Mouse (Mus musculus): ENCODE measurements around the gene Cct8l1. TPM values are rescaled to one million over a fixed set of nuclear protein-coding genes. Genes with fewer than 3 reads are reported as not detected.

Gene Cct8l1
- polyA plus RNA-seq, 1 experiment from 2014 or later = 0.09 TPM

DNA sequence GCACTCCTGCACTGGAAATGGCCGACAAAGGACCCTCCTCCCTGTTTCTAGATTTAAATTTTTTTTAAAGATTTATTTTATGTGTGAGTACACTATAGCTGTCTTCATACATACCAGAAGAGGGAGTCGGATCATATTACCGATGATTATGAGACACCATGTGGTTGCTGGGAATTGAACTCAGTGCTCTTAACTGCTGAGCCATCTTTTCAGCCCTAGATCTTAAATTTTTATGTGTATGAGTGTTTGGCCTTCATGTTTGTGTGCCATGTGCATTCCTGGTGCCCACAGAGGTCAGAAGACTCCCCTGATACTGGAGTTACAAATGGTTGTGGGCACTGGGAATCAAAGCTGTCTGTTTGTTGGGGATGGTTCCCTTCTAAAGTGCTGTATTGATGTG, 25.1 kb downstream of the Cct8l1 start:
- H3K4me3 ChIP-seq (ENCODE audit: low read depth, low read length) = no peak overlapping the region
- TF ChIP-seq CTCF (IDR thresholded peaks at IDR 0.05; ENCODE audit: low read depth) = no peak

DNA sequence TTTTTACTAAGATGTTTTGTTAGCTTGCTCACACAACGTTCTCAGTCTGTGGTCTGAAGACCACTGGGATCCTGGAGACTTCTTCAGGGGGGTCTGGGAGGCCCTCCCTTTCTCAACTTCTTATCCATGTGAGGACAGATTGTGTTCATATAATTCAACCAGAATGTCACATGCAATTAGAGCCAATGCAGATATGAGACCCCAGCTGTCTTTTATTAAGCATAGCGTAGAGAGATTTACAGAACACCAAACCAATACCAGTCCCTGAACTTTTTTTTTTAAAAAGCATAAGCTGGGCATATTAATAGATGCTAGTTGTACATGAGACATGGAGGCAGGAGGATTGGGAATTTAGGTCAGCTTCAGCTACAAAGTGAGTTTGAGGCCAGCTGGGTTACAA, 25.8 kb downstream of the Cct8l1 start:
- H3K4me1 ChIP-seq (replicated peaks; ENCODE audit: control insufficient read depth, insufficient read depth, low read length) = no peaks in the 10 kb centered on the region
- no peak overlapping the region for H3K4me3 ChIP-seq (ENCODE audit: low read depth, low read length)
- no peaks in the 10 kb centered on the region for H3K9me3 ChIP-seq (ENCODE audit: control insufficient read depth)
- no peak for TF ChIP-seq CTCF (IDR thresholded peaks at IDR 0.05; ENCODE audit: low read depth)
- 64% methylated on average over 2 of the region's 2 CpGs for WGBS
- no peaks in the 10 kb centered on the region for H3K27me3 ChIP-seq (replicated peaks; ENCODE audit: control insufficient read depth, insufficient read depth, low read length)
- no peak overlapping the region for H3K27ac ChIP-seq (ENCODE audit: low read depth, low read length)
- ATAC-seq = no peak
- no peaks in the 10 kb centered on the region for H3K36me3 ChIP-seq (ENCODE audit: control insufficient read depth, insufficient read depth)
- no peak overlapping the region for H3K4me2 ChIP-seq (replicated peaks; ENCODE audit: low read depth)
- H3K9ac ChIP-seq (ENCODE audit: low read depth, low read length) = no peak overlapping the region

More for the DNA sequence above, 25.1 kb downstream of the Cct8l1 start:
- no peaks in the 10 kb centered on the region for H3K36me3 ChIP-seq (ENCODE audit: control insufficient read depth, insufficient read depth)
- H3K27me3 ChIP-seq (replicated peaks; ENCODE audit: control insufficient read depth, insufficient read depth, low read length) = no peaks in the 10 kb centered on the region
- H3K4me2 ChIP-seq (replicated peaks; ENCODE audit: low read depth) = no peak overlapping the region
- no peak for ATAC-seq
- H3K9ac ChIP-seq (ENCODE audit: low read depth, low read length) = no peak overlapping the region
- H3K27ac ChIP-seq (ENCODE audit: low read depth, low read length) = no peak overlapping the region
- WGBS = 67% methylated on average over 3 of the region's 3 CpGs
- H3K9me3 ChIP-seq (ENCODE audit: control insufficient read depth) = no peaks in the 10 kb centered on the region
- H3K4me1 ChIP-seq (replicated peaks; ENCODE audit: control insufficient read depth, insufficient read depth, low read length) = no peaks in the 10 kb centered on the region

DNA sequence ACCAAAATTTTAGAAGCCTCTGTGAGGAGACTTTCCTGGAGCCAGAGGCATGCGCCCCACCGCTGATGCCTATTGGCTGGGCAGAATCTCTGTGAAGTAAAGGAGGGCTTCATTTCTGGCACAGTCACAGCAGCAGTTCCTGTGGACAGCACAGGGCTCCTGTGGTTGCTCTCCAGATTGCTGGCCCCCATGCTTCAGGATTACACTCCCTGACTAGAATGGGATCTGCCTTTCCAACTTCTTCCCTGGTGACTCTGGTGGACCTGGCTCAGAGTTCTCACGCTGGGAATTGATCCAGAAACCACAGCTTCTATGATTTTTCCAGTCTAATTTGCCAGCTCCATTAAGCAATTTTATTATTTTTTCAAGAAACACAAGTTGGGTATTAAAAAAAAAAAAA, 28.2 kb downstream of the Cct8l1 start:
- no peak overlapping the region for H3K4me3 ChIP-seq (ENCODE audit: low read depth, low read length)
- no peak overlapping the region for H3K4me2 ChIP-seq (replicated peaks; ENCODE audit: low read depth)
- H3K36me3 ChIP-seq (ENCODE audit: control insufficient read depth, insufficient read depth) = no peaks in the 10 kb centered on the region
- ATAC-seq = no peak
- TF ChIP-seq CTCF (IDR thresholded peaks at IDR 0.05; ENCODE audit: low read depth) = no peak
- H3K9me3 ChIP-seq (ENCODE audit: control insufficient read depth) = no peaks in the 10 kb centered on the region
- no peaks in the 10 kb centered on the region for H3K27me3 ChIP-seq (replicated peaks; ENCODE audit: control insufficient read depth, insufficient read depth, low read length)
- 89% methylated on average over 3 of the region's 3 CpGs for WGBS
- H3K4me1 ChIP-seq (replicated peaks; ENCODE audit: control insufficient read depth, insufficient read depth, low read length) = no peaks in the 10 kb centered on the region
- no peak overlapping the region for H3K9ac ChIP-seq (ENCODE audit: low read depth, low read length)
- no peak overlapping the region for H3K27ac ChIP-seq (ENCODE audit: low read depth, low read length)

DNA sequence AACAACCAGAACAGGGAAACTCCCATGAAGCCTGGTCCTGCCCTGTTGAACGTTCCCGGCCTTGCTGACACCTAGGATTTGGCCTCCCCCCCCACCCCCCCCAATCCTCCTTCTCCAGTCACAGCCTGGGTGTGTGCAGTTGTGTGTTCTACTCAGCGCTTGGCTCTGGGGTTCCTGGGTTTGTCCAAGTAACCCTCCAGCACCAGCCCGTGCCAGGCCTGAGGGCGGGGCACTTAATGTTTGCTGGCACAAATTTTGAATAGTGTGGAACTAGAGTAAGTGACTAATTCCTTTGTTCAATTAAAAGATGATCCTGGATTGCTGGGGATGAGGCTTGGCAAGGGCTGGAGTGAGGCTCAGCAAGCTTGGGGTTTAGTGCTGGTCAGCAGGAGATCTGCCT, 28.7 kb downstream of the Cct8l1 start:
- H3K4me1 ChIP-seq (replicated peaks; ENCODE audit: control insufficient read depth, insufficient read depth, low read length) = no peaks in the 10 kb centered on the region
- H3K9me3 ChIP-seq (ENCODE audit: control insufficient read depth) = no peaks in the 10 kb centered on the region
- no peak overlapping the region for H3K4me3 ChIP-seq (ENCODE audit: low read depth, low read length)
- no peak overlapping the region for H3K4me2 ChIP-seq (replicated peaks; ENCODE audit: low read depth)
- no peak for TF ChIP-seq CTCF (IDR thresholded peaks at IDR 0.05; ENCODE audit: low read depth)
- no peak for ATAC-seq
- H3K27ac ChIP-seq (ENCODE audit: low read depth, low read length) = no peak overlapping the region
- H3K27me3 ChIP-seq (replicated peaks; ENCODE audit: control insufficient read depth, insufficient read depth, low read length) = no peaks in the 10 kb centered on the region
- 76% methylated on average over 5 of the region's 5 CpGs for WGBS
- H3K9ac ChIP-seq (ENCODE audit: low read depth, low read length) = no peak overlapping the region
- no peaks in the 10 kb centered on the region for H3K36me3 ChIP-seq (ENCODE audit: control insufficient read depth, insufficient read depth)

DNA sequence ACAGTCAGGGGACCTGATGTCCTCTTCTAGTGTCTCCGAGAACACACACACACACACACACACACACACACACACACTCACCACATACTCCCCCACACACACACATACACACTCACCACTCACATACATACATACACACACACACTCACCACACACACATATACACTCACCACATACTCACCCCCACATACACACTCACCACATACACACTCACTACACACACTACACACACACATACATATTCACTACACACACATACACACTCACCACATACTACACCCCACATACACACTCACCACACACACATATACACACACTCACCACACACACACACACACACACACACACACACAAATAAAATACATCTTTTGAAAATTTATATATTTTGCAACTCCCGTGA, 31.0 kb downstream of the Cct8l1 start:
- no peaks in the 10 kb centered on the region for H3K4me1 ChIP-seq (replicated peaks; ENCODE audit: control insufficient read depth, insufficient read depth, low read length)
- no peak overlapping the region for H3K27ac ChIP-seq (ENCODE audit: low read depth, low read length)
- H3K36me3 ChIP-seq (ENCODE audit: control insufficient read depth, insufficient read depth) = no peaks in the 10 kb centered on the region
- no peaks in the 10 kb centered on the region for H3K9me3 ChIP-seq (ENCODE audit: control insufficient read depth)
- WGBS = 92% methylated on average over 2 of the region's 2 CpGs
- no peak overlapping the region for H3K4me2 ChIP-seq (replicated peaks; ENCODE audit: low read depth)
- no peak for ATAC-seq
- no peaks in the 10 kb centered on the region for H3K27me3 ChIP-seq (replicated peaks; ENCODE audit: control insufficient read depth, insufficient read depth, low read length)
- no peak overlapping the region for H3K9ac ChIP-seq (ENCODE audit: low read depth, low read length)
- H3K4me3 ChIP-seq (ENCODE audit: low read depth, low read length) = no peak overlapping the region
- TF ChIP-seq CTCF (IDR thresholded peaks at IDR 0.05; ENCODE audit: low read depth) = no peak

DNA sequence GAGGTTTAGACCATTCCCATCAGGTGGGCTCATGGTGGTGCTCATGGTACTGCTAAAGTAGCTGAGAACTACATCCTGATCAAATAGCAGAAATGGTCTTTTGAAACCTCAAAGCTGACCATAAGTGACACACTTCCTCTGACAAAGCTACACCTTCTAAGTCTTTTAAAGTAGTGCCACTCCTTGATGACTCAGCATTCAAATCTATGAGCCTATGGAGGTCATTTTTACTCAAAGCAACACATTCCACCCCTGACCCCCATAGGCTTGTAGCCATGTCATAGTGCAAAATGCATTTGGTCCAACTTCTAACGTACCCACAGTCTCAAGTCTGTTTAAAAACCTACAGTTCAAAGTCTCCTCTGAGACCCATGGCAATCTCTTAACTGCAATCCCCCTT, 35.0 kb downstream of the Cct8l1 start:
- Histone ChIP-seq H3K27ac (ENCODE audit: low read depth, low read length) (no peak overlapping the region), H3K9ac (ENCODE audit: low read depth, low read length) (no peak overlapping the region), H3K9me3 (ENCODE audit: control insufficient read depth) (no peaks in the 10 kb centered on the region), H3K4me2 (replicated peaks; ENCODE audit: low read depth) (no peak overlapping the region), H3K4me1 (replicated peaks; ENCODE audit: control insufficient read depth, insufficient read depth, low read length) (no peaks in the 10 kb centered on the region), H3K36me3 (ENCODE audit: control insufficient read depth, insufficient read depth) (no peaks in the 10 kb centered on the region), H3K27me3 (replicated peaks; ENCODE audit: control insufficient read depth, insufficient read depth, low read length) (no peaks in the 10 kb centered on the region), H3K4me3 (ENCODE audit: low read depth, low read length) (no peak overlapping the region)
- ATAC-seq = no peak
- TF ChIP-seq CTCF (IDR thresholded peaks at IDR 0.05; ENCODE audit: low read depth) = no peak
- WGBS = 80% methylated on average over 1 of the region's 1 CpGs

DNA sequence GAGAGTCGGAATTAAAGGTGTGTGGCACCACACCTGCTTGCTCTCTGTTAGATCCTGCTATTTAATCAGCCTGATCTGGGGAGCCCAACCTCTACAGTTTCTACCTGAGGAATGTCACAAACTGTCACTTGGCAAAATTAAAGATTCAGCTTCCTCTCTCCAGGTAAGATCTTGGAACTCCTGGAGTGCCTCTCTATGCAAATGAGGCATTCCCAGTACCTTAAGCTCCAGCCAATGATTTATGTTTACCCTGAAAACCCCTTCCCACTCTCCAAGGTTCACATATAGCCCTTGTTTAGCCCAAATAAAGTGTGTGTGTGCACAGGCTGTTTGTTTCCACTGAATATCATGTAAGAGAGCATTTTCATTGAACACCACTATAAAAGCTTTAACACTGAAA, 38.3 kb downstream of the Cct8l1 start:
- Histone ChIP-seq H3K4me3 (ENCODE audit: low read depth, low read length) (no peak overlapping the region), H3K27ac (ENCODE audit: low read depth, low read length) (no peak overlapping the region), H3K4me2 (replicated peaks; ENCODE audit: low read depth) (no peak overlapping the region), H3K9me3 (ENCODE audit: control insufficient read depth) (no peaks in the 10 kb centered on the region), H3K27me3 (replicated peaks; ENCODE audit: control insufficient read depth, insufficient read depth, low read length) (no peaks in the 10 kb centered on the region), H3K36me3 (ENCODE audit: control insufficient read depth, insufficient read depth) (no peaks in the 10 kb centered on the region), H3K4me1 (replicated peaks; ENCODE audit: control insufficient read depth, insufficient read depth, low read length) (no peaks in the 10 kb centered on the region), H3K9ac (ENCODE audit: low read depth, low read length) (no peak overlapping the region)
- no peak for ATAC-seq
- 86% methylated on average over 1 of the region's 1 CpGs for WGBS
- no peak for TF ChIP-seq CTCF (IDR thresholded peaks at IDR 0.05; ENCODE audit: low read depth)
